Mouse (Mus musculus) heart, postnatal 0 days (tissue): ENCODE data around the gene Ddx19a. TPM values are rescaled to one million over a fixed set of nuclear protein-coding genes. Genes with fewer than 3 reads are reported as not detected.

Experiments
- ATAC-seq: fragments of 200-750 bp; cut with Nextera tagmentation; 2 replicates; pipeline ENCODE4 v1.8.0; 2017; ENCODE audit warnings: low read depth, moderate number of reproducible peaks, moderate library complexity; ENCODE audit not compliant: insufficient read depth
- DNase-seq: peaks from one replicate; pipeline ENCODE4 v3.0.0-alpha.2; 2016; ENCODE audit warnings: low spot score
- H3K27ac ChIP-seq: fragments of 300-500 bp; sonication (generic); 2 replicates; pipeline ENCODE4 v1.5.1; 2014; ENCODE audit warnings: low read depth, mild to moderate bottlenecking
- H3K27me3 ChIP-seq: fragments of 300-500 bp; sonication (generic); 2 replicates; pipeline ENCODE4 v1.6.1; 2014; ENCODE audit warnings: low read length, mixed read lengths; ENCODE audit not compliant: control insufficient read depth, insufficient read depth
- H3K36me3 ChIP-seq: fragments of 300-500 bp; sonication (generic); replicated peaks from 2 replicates; pipeline ENCODE4 v1.6.1; 2014; ENCODE audit warnings: low read length, mixed read lengths; ENCODE audit not compliant: control insufficient read depth, insufficient read depth
- H3K4me1 ChIP-seq: fragments of 300-500 bp; sonication (generic); 2 replicates; pipeline ENCODE4 v1.6.1; 2014; ENCODE audit warnings: antibody characterized with exemption; ENCODE audit not compliant: control insufficient read depth, insufficient read depth
- H3K4me2 ChIP-seq: fragments of 300-500 bp; sonication (generic); 2 replicates; pipeline ENCODE4 v1.6.1; 2014; ENCODE audit warnings: low read depth, mild to moderate bottlenecking, low read length, moderate library complexity
- H3K4me3 ChIP-seq: fragments of 300-500 bp; sonication (generic); 2 replicates; pipeline ENCODE4 v1.5.1; 2014; ENCODE audit warnings: low read depth, low read length
- H3K9ac ChIP-seq: fragments of 300-500 bp; sonication (generic); replicated peaks from 2 replicates; pipeline ENCODE4 v1.6.1; 2014; ENCODE audit warnings: low read depth, low read length, mixed read lengths
- H3K9me3 ChIP-seq: fragments of 300-500 bp; sonication (generic); replicated peaks from 2 replicates; pipeline ENCODE4 v1.6.1; 2016; ENCODE audit warnings: low read length; ENCODE audit not compliant: control insufficient read depth
- CTCF ChIP-seq: IDR thresholded peaks from 2 replicates; pipeline ENCODE4 v1.5.1; 2016; ENCODE audit warnings: antibody characterized with exemption, control low read depth, low read depth
- EP300 ChIP-seq: IDR thresholded peaks from 2 replicates; pipeline ENCODE4 v1.6.1; 2016; ENCODE audit warnings: antibody characterized with exemption, low read depth
- WGBS: fragments of 180-500 bp; shearing (Covaris S2); extraction: QIAGEN DNeasy Blood & Tissue Kit; methylation state at CpG from one replicate; pipeline ENCODE4 v1.1.7; 2014; 5-methylcytosine and 5-hydroxymethylcytosine counted together
- polyA plus RNA-seq: library from polyadenylated mRNA; unstranded; fragments of >200 nt; fragmentation: Nextera tagmentation; extraction: Ambion mirVana; gene quantifications from 2 replicates; pipeline ENCODE4 v1.2.1, GENCODE M21; 2015
- total RNA-seq: library from RNA; depleted of rRNA; stranded (reverse); fragments of >200 nt; gene quantifications from 2 replicates; pipeline ENCODE4 v1.2.3, GENCODE M21; 2014; ENCODE audit warnings: low replicate concordance

Gene Ddx19a
- total and polyA plus RNA-seq, 2 experiments from 2014 or later: 6.0 to 28.4 TPM

- H3K27me3 ChIP-seq: no peaks in the 10 kb centered on the region
- no peak overlapping the region for H3K4me2 ChIP-seq
- H3K36me3 ChIP-seq: peaks cover 19% of the 10 kb centered on the region
- WGBS: 69% methylated on average over 8 of the region's 8 CpGs
- DNase-seq (no peak), ATAC-seq (no peak)
- no peak overlapping the region for H3K9ac ChIP-seq
- H3K9me3 ChIP-seq: no peaks in the 10 kb centered on the region
- no peak for TF ChIP-seq CTCF
- no peak for TF ChIP-seq EP300
- no peaks in the 10 kb centered on the region for H3K4me1 ChIP-seq
- no peak overlapping the region for H3K4me3 ChIP-seq
- H3K27ac ChIP-seq: no peak overlapping the region
Observed at GRCm38 (mm10) chr8:110954776-110955175, 42.8 kb downstream of the Ddx19a start.

- DNase-seq (no peak), ATAC-seq (peak; percentile 65)
- TF ChIP-seq EP300 (no peak), CTCF (no peak)
- Histone ChIP-seq H3K27ac (peak overlapping the region; percentile 65), H3K27me3 (no peaks in the 10 kb centered on the region), H3K4me3 (peak overlapping the region; percentile 8; the same call in 1 of the 2 replicates), H3K4me1 (peaks cover 8% of the 10 kb centered on the region; the same call in 1 of the 2 replicates), H3K9me3 (no peaks in the 10 kb centered on the region), H3K4me2 (peak overlapping the region; percentile 32), H3K36me3 (0 out of 2 replicates have a peak, but pooled peaks cover 4% of the 10 kb centered on the region), H3K9ac (no peak overlapping the region)
- WGBS: 59% methylated on average over 17 of the region's 17 CpGs
Observed at GRCm38 (mm10) chr8:110950065-110950484, 47.5 kb downstream of the Ddx19a start.

GRCm38 (mm10) chr8:110945716-110946115, 51.9 kb downstream of the Ddx19a start:
- no peaks in the 10 kb centered on the region for H3K9me3 ChIP-seq
- ATAC-seq: no peak
- no peak overlapping the region for H3K4me2 ChIP-seq
- H3K4me1 ChIP-seq: peaks cover 47% of the 10 kb centered on the region
- DNase-seq: no peak
- TF ChIP-seq CTCF: no peak
- TF ChIP-seq EP300: no peak
- no peak overlapping the region for H3K27ac ChIP-seq
- no peaks in the 10 kb centered on the region for H3K36me3 ChIP-seq
- no peak overlapping the region for H3K4me3 ChIP-seq
- H3K27me3 ChIP-seq: no peaks in the 10 kb centered on the region
- 65% methylated on average over 4 of the region's 4 CpGs for WGBS
- no peak overlapping the region for H3K9ac ChIP-seq

GRCm38 (mm10) chr8:110944276-110944876, 53.2 kb downstream of the Ddx19a start:
- Histone ChIP-seq H3K4me3 (no peak overlapping the region), H3K36me3 (no peaks in the 10 kb centered on the region), H3K4me1 (peaks cover 57% of the 10 kb centered on the region), H3K9ac (no peak overlapping the region), H3K9me3 (no peaks in the 10 kb centered on the region), H3K27ac (peak overlapping the region; percentile 66), H3K27me3 (no peaks in the 10 kb centered on the region), H3K4me2 (no peak overlapping the region)
- DNase-seq: no peak
- WGBS: 64% methylated on average over 7 of the region's 7 CpGs
- ATAC-seq: peak; percentile 21; the same call in 1 of the 2 replicates
- TF ChIP-seq CTCF: no peak

- peak overlapping the region; percentile 94 for H3K27ac ChIP-seq
- H3K27me3 ChIP-seq: no peaks in the 10 kb centered on the region
- WGBS: 13% methylated on average over 10 of the region's 10 CpGs
- peaks cover 72% of the 10 kb centered on the region for H3K4me1 ChIP-seq
- DNase-seq (peak; percentile 95), ATAC-seq (peak; percentile 82)
- TF ChIP-seq CTCF: no peak
- TF ChIP-seq EP300: no peak
- H3K4me2 ChIP-seq: no peak overlapping the region
- no peaks in the 10 kb centered on the region for H3K9me3 ChIP-seq
- H3K36me3 ChIP-seq: no peaks in the 10 kb centered on the region
- H3K4me3 ChIP-seq: no peak overlapping the region
- no peak overlapping the region for H3K9ac ChIP-seq
Observed at GRCm38 (mm10) chr8:110941453-110941948, 56.1 kb downstream of the Ddx19a start.
